Mouse (Mus musculus): ENCODE measurements around the gene Orai2. TPM values are rescaled to one million over a fixed set of nuclear protein-coding genes. Genes with fewer than 3 reads are reported as not detected.

Orai2 gene
- polyA plus RNA-seq, 1 experiment from 2014 or later, result 10.3 TPM

GRCm38 (mm10) chr5:136146936-136147335, 23.6 kb downstream of the Orai2 start:
- 83% methylated on average over 1 of the region's 1 CpGs for WGBS
- Histone ChIP-seq H3K36me3 (peaks cover 6% of the 10 kb centered on the region), H3K27ac (no peak overlapping the region), H3K4me1 (no peaks in the 10 kb centered on the region), H3K4me2 (no peak overlapping the region), H3K4me3 (no peak overlapping the region), H3K9me3 (no peaks in the 10 kb centered on the region), H3K27me3 (no peaks in the 10 kb centered on the region), H3K9ac (no peak overlapping the region)
- no peak for ATAC-seq (ENCODE audit: insufficient number of reproducible peaks, low FRiP score, low TSS enrichment, low read depth)

DNA sequence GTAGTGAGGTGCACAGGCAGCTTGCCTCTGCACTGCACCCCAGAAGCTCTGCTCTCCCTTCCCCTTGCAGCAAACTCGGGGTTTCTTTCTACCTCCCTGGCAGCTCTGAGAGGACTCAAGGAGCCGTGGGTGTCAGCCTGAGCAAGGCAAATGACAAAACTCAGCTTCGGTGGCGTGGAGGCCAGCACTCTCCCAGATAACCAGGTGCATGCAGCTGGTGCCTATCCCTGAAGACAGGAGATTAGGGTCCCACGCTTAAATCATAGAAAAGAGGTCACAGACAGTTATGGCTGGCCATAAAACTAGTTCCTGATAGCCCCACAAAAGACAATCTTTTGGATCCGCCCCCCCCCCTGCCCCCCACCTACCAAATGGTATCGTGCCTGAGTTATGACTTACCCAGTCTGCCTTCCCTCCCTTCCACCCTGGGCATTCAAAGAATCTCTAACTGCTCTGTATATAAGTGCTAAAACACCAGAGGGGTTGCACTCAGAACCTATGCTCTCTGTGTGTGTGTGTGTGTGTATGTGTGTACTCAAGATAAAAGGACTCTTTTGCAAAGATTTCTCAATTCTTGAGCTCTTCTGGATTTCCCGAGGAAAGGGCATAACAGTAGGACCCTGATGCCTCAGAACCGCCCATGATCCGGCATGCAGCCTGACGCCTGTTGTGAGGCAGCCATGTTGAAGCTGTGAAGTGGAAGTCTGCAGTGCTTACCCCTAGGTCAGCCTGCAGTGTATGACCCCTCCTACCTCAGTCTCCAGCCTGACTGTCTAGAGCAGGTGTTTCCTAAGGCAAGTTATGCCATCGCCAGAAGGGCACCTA, 25.7 kb downstream of the Orai2 start:
- H3K4me3 ChIP-seq, result no peak overlapping the region
- no peak for ATAC-seq (ENCODE audit: insufficient number of reproducible peaks, low FRiP score, low TSS enrichment, low read depth)

GRCm38 (mm10) chr5:136143161-136143755, 27.3 kb downstream of the Orai2 start:
- no peak for ATAC-seq (ENCODE audit: insufficient number of reproducible peaks, low FRiP score, low TSS enrichment, low read depth)
- no peak overlapping the region for H3K4me3 ChIP-seq
- H3K4me1 ChIP-seq, result no peaks in the 10 kb centered on the region
- no peak overlapping the region for H3K9ac ChIP-seq
- H3K27me3 ChIP-seq, result no peaks in the 10 kb centered on the region
- H3K4me2 ChIP-seq, result no peak overlapping the region
- no peak overlapping the region for H3K27ac ChIP-seq
- H3K9me3 ChIP-seq, result no peaks in the 10 kb centered on the region
- WGBS, result 85% methylated on average over 6 of the region's 6 CpGs
- peaks cover 42% of the 10 kb centered on the region for H3K36me3 ChIP-seq

More for the DNA sequence above, 25.7 kb downstream of the Orai2 start:
- Histone ChIP-seq H3K4me2 (no peak overlapping the region), H3K9me3 (no peaks in the 10 kb centered on the region), H3K27me3 (no peaks in the 10 kb centered on the region), H3K9ac (no peak overlapping the region), H3K36me3 (peaks cover 27% of the 10 kb centered on the region), H3K27ac (no peak overlapping the region), H3K4me1 (no peaks in the 10 kb centered on the region)
- 58% methylated on average over 12 of the region's 12 CpGs for WGBS

GRCm38 (mm10) chr5:136142746-136143145, 27.8 kb downstream of the Orai2 start:
- Histone ChIP-seq H3K27ac (no peak overlapping the region), H3K4me2 (no peak overlapping the region), H3K27me3 (no peaks in the 10 kb centered on the region), H3K36me3 (peaks cover 45% of the 10 kb centered on the region), H3K9me3 (no peaks in the 10 kb centered on the region), H3K4me1 (no peaks in the 10 kb centered on the region), H3K9ac (no peak overlapping the region), H3K4me3 (no peak overlapping the region)
- ATAC-seq (ENCODE audit: insufficient number of reproducible peaks, low FRiP score, low TSS enrichment, low read depth), result no peak
- 85% methylated on average over 5 of the region's 5 CpGs for WGBS

DNA sequence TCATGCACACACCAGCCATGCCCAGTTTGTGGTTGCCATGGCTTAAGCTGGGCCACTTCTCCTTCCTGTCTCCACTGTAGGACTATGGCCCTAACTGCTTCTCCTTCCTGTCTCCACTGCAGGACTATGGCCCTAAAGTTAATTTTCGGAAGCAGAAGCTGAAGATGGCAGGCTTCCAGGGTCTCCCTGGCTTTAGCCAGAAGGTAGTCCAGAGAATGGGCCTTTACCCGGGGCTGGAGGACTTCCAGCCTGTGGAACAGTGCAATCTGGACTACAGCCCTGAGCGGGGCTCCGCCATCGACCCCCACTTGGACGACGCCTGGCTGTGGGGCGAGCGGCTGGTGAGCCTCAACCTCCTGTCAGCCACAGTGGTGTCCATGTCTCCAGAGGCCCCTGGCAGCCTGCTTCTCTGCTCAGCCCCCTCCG, 30.4 kb downstream of the Orai2 start:
- Histone ChIP-seq H3K4me2 (no peak overlapping the region), H3K4me1 (peaks cover 12% of the 10 kb centered on the region), H3K9ac (no peak overlapping the region), H3K27me3 (no peaks in the 10 kb centered on the region), H3K9me3 (no peaks in the 10 kb centered on the region), H3K27ac (no peak overlapping the region), H3K4me3 (no peak overlapping the region), H3K36me3 (peaks cover 45% of the 10 kb centered on the region)
- WGBS, result 95% methylated on average over 10 of the region's 10 CpGs
- no peak for ATAC-seq (ENCODE audit: insufficient number of reproducible peaks, low FRiP score, low TSS enrichment, low read depth)

DNA sequence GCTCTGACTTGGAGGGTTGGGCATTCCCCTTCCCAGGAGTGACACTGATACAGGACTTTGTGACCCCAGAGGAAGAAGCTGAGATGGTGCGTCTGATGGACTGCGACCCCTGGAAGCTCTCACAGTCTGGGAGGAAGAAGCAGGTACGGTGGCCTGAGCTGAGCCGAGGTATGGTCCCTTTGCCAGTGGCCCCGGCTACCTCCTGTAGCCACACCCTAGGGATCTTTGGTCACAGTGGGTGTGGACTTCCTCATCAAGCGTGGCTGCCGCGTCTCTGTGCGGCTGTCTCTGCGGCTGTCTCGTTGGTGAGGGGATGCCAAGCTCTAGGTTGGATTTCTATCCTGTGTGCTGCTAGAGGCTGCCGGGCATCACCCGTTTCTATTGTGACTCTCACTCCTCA, 31.1 kb downstream of the Orai2 start:
- peaks cover 45% of the 10 kb centered on the region for H3K36me3 ChIP-seq
- ATAC-seq (ENCODE audit: insufficient number of reproducible peaks, low FRiP score, low TSS enrichment, low read depth), result no peak
- 96% methylated on average over 13 of the region's 13 CpGs for WGBS
- H3K4me3 ChIP-seq, result no peak overlapping the region
- H3K9me3 ChIP-seq, result no peaks in the 10 kb centered on the region
- no peak overlapping the region for H3K9ac ChIP-seq
- H3K4me1 ChIP-seq, result peaks cover 19% of the 10 kb centered on the region
- H3K27me3 ChIP-seq, result no peaks in the 10 kb centered on the region
- no peak overlapping the region for H3K4me2 ChIP-seq
- no peak overlapping the region for H3K27ac ChIP-seq

DNA sequence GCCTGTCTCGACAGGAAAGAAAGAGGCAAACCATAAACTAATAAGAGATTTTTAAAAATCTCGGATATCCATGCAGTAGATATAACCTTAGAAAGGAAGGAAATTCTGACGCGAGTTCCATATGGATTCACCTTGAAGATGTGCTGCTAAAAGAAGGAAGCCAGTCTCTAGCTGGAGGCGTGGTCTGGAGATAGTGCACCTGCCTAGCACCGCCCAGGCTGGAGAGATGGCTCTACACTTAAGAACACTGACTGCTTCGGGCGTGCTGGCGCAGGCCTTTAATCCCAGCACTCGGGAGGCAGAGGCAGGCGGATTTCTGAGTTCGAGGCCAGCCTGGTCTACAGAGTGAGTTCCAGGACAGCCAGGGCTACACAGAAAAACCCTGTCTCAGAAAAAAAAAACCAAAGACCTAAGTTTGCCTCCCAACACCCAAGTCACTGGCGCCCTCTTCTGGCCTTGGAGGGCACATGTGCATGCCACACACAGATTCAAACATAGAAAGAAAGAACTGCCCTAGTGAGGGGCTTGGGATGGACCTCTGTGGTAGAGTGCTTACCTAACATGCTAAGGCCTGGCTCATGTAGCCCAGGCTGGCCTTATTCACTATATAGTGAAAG, 32.7 kb downstream of the Orai2 start:
- H3K4me2 ChIP-seq, result no peak overlapping the region
- no peaks in the 10 kb centered on the region for H3K27me3 ChIP-seq
- H3K27ac ChIP-seq, result no peak overlapping the region
- peaks cover 19% of the 10 kb centered on the region for H3K4me1 ChIP-seq
- H3K4me3 ChIP-seq, result no peak overlapping the region
- H3K9me3 ChIP-seq, result no peaks in the 10 kb centered on the region
- 74% methylated on average over 13 of the region's 13 CpGs for WGBS
- no peak for ATAC-seq (ENCODE audit: insufficient number of reproducible peaks, low FRiP score, low TSS enrichment, low read depth)
- H3K36me3 ChIP-seq, result peaks cover 51% of the 10 kb centered on the region
- no peak overlapping the region for H3K9ac ChIP-seq

GRCm38 (mm10) chr5:136136292-136136990, 34.1 kb downstream of the Orai2 start:
- H3K27ac ChIP-seq, result peak overlapping the region; percentile 68
- ATAC-seq (ENCODE audit: insufficient number of reproducible peaks, low FRiP score, low TSS enrichment, low read depth), result no peak
- H3K4me2 ChIP-seq, result peak overlapping the region; percentile 66
- H3K27me3 ChIP-seq, result no peaks in the 10 kb centered on the region
- H3K36me3 ChIP-seq, result peaks cover 53% of the 10 kb centered on the region
- H3K9ac ChIP-seq, result peak overlapping the region; percentile 58
- 5% methylated on average over 20 of the region's 20 CpGs for WGBS
- H3K4me3 ChIP-seq, result peak overlapping the region; percentile 75
- peaks cover 19% of the 10 kb centered on the region for H3K4me1 ChIP-seq
- no peaks in the 10 kb centered on the region for H3K9me3 ChIP-seq

- Histone ChIP-seq H3K36me3 (peaks cover 52% of the 10 kb centered on the region), H3K27ac (peak within 1 kb of the TSS; percentile 77), H3K4me1 (peaks cover 19% of the 10 kb centered on the region), H3K9me3 (no peaks in the 10 kb centered on the region), H3K4me2 (peak within 1 kb of the TSS; percentile 66), H3K9ac (peak within 1 kb of the TSS; percentile 58), H3K4me3 (peak within 1 kb of the TSS; percentile 75), H3K27me3 (no peaks in the 10 kb centered on the region)
- under 1% methylated on average over 60 of the region's 60 CpGs for WGBS
- ATAC-seq (ENCODE audit: insufficient number of reproducible peaks, low FRiP score, low TSS enrichment, low read depth), result peak; percentile 86
These were observed 34.8 kb downstream of the Orai2 start, which contains the start of the genes Lrwd1 and Alkbh4 for GRCm38 (mm10) chr5:136135571-136136291. Lrwd1 (minus strand) TSS chr5:136136074. Alkbh4 (plus strand) TSS chr5:136136146.

DNA sequence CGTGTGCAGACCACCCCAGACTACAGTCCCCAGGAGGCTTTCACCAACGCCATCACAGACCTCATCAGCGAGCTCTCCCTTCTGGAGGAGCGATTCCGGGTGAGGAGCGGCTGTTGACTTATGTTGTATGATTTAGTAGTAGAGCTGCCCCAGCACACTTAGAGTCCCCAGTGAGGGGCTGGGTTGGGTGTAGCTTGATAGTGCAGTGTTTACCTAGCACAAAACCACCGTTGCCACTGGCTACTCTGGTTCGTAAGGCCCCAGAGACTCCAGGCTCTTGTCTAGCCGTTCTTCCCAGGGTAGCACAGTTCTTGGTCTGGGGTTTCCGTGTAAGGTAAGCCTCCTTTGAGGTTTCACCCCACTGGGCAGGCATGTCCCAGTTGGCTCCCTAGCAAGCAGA, 48.3 kb downstream of the Orai2 start:
- Histone ChIP-seq H3K4me3 (no peak overlapping the region), H3K9ac (no peak overlapping the region), H3K4me2 (no peak overlapping the region), H3K4me1 (peaks cover 14% of the 10 kb centered on the region), H3K27ac (no peak overlapping the region), H3K36me3 (peaks cover 74% of the 10 kb centered on the region), H3K27me3 (no peaks in the 10 kb centered on the region), H3K9me3 (no peaks in the 10 kb centered on the region)
- 87% methylated on average over 10 of the region's 10 CpGs for WGBS
- no peak for ATAC-seq (ENCODE audit: insufficient number of reproducible peaks, low FRiP score, low TSS enrichment, low read depth)

DNA sequence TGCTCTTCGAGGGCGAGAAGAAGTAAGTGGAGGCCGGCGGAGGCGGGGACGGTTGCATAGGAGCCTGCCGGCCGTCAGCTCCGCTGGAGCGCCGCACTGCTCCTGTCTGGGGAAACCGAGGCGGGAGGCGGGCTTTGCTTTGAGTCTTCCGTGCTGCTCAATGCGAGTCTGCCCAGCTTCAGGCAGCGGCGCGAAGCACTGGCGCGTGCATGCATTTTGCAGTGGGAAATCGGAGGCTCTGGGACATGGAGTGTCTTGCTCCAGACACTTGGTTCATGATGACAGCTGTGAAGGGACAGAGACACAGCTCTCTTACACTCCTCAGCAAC, 53.8 kb downstream of the Orai2 start:
- no peaks in the 10 kb centered on the region for H3K27me3 ChIP-seq

More for the DNA sequence above, 53.8 kb downstream of the Orai2 start:
- Histone ChIP-seq H3K9me3 (no peaks in the 10 kb centered on the region), H3K4me1 (peaks cover 22% of the 10 kb centered on the region), H3K9ac (peak overlapping the region; percentile 95), H3K36me3 (peaks cover 20% of the 10 kb centered on the region), H3K27ac (peak overlapping the region; percentile 73), H3K4me3 (peak overlapping the region; percentile 96), H3K4me2 (peak overlapping the region; percentile 86)
- ATAC-seq (ENCODE audit: insufficient number of reproducible peaks, low FRiP score, low TSS enrichment, low read depth), result peak; percentile 26; the same call in 1 of the 2 replicates
- under 1% methylated on average over 22 of the region's 22 CpGs for WGBS

All from limb, embryonic 15.5 days (tissue).